Mouse (Mus musculus) megakaryocyte-erythroid progenitor cell, adult 5-6 weeks (primary cell): ENCODE data around the gene Tm4sf19. TPM values are rescaled to one million over a fixed set of nuclear protein-coding genes. Genes with fewer than 3 reads are reported as not detected.
A peak's percentile ranks its signal among the peaks of the same experiment; 100 is the strongest.
"Not testable (repeated sequence)": the region's sequence is repeated elsewhere in the genome, so short reads cannot be mapped to it uniquely, and the experiment has no call there.

Source experiments
- ATAC-seq: replicated peaks from 2 replicates; pipeline ENCODE4 v1.8.0; 2016; ENCODE audit warnings: mild to moderate bottlenecking, inconsistent platforms; ENCODE audit not compliant: severe bottlenecking, poor library complexity, low FRiP score, low TSS enrichment
- total RNA-seq, 2 experiments: library from RNA; stranded (forward) in 1 of 2; stranded (reverse) in 1 of 2; fragments of 200-1000, 215-1000 nt in 1 of 2; fragments of >200 nt in 1 of 2; fragmentation: Nextera tagmentation in 1 of 2; gene quantifications; 2 replicates each; pipeline ENCODE4 v1.2.3; 2014 to 2017

Gene Tm4sf19
- total RNA-seq, 2 experiments from 2014 or later: not detected

GRCm38 (mm10) chr16:32419517-32420483, 19.5 kb downstream of the Tm4sf19 start, which contains the start of gene Tctex1d2:
Gene Tctex1d2 (plus strand): TSS chr16:32419702.
- ATAC-seq: peak; percentile 98

- ATAC-seq: no peak
Measured at GRCm38 (mm10) chr16:32427506-32427905, 27.2 kb downstream of the Tm4sf19 start.

DNA sequence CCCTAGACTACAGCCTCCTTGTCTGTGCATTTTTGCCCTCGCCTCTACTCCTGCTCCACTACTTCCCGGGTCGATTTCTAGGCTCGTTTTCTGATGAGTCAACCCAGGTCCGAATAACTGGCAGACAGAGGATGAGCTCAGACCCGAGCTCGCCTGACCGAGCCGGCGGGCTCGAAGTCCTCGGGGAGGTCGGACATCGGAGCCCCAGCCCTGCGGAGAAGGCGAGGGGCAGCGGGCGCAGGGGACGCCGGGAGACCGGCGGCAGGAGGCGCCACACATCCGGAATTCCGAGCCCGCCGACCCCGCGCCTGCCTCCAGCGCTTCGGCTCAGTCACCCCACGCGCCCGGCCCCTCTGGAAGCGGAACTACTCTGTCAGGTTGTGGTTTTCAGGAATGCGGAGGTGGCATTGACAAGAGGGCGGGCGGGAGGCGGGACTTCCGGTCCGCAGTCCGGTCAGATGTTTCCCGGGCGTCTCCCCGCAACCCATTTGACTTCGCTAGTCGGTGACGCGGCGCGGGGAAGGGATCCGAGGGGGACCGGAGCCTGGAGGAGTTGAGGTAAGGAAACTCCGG, 30.3 kb downstream of the Tm4sf19 start, which contains the start of gene Pcyt1a:
TSS of gene Pcyt1a (plus strand) at position 448 of the 573 bp plus-strand sequence.
- peak; percentile 89 for ATAC-seq

DNA sequence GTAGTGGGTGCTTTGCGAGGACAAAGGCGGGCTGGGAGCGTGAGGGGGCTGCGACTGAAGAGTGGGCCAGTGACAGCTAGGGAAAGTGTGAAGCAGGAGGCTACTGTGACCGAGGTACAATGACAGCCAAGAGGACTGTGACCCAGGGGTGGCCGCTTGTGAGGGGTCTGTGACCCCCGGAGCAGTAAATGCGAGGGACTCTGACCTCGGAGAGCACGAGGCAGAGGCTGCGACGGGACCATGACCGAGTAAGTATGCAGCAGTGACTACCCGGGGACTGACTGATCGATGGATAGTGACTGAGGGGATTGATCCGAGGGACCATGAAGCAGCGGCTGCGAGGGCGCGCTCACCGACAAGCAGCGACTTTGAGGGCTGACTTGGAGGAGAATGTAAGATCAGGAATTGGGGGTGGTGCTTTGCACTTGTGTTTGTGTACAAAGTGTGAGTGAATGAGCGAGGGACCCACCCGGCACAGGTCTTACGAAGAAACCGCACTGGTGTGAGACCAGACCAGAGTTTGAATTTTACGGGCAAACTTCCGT, 30.8 kb downstream of the Tm4sf19 start:
- peak; percentile 67 for ATAC-seq

DNA sequence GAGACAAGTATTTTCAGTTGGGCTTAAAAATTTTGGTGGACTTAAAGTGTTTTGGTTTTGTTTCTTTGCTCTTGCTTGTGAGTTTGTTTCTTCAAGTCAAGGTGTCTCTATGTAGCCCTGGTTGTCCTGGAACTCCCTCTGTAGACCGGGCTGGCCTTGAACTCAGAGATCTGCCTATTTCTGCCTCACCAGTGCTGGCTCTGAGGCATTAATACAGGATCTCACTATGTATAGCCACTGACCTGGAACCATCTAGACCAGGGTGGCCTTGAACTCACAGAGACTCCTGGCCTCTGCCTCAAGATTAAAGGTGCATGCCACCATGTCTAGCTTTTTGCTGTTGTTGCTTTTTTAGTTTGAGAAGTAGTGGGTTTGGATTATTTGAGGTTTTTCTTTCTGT, 31.6 kb downstream of the Tm4sf19 start:
- no peak for ATAC-seq

- no peak for ATAC-seq
Measured at GRCm38 (mm10) chr16:32433138-32433537, 32.8 kb downstream of the Tm4sf19 start.

DNA sequence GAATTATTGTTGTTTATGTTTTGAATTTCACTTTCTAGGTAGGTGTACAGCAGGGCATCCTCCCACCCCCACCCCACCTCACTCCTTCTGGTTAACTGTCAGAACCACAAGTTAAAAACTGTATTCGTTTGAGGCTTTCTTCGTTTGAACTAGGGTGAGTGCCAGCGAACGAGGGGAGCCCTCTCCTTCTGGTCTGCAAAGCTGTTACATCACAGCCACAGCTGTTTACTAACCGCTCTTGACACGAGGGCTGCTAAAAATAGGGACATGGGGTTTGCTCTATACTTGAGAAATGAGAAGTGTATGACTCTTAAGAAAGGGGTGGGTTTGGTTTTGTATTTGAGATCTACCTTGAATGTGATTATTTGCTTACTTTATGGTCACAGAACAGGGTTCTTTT, 33.8 kb downstream of the Tm4sf19 start:
- ATAC-seq: no peak

GRCm38 (mm10) chr16:32434691-32435090, 34.4 kb downstream of the Tm4sf19 start:
- ATAC-seq: no peak

DNA sequence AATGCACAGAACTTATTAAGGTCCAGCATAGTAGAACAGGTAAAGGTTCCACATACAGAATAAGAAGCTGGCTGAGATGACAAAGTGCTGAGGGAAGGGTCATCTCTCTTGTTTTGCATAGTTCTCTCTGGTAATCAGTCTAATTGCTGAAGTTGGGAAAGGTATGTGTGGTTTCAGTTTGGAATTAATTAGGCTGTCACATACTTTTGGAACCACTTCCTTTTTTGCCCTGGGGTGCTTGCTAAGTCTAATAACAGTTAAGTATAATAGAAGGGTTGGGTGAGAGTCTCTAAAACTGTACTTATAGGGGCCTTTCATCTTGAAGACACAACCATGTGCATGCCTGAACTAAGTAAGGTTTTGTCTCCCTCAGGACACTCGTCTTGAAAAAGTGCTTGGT, 36.4 kb downstream of the Tm4sf19 start:
- no peak for ATAC-seq

DNA sequence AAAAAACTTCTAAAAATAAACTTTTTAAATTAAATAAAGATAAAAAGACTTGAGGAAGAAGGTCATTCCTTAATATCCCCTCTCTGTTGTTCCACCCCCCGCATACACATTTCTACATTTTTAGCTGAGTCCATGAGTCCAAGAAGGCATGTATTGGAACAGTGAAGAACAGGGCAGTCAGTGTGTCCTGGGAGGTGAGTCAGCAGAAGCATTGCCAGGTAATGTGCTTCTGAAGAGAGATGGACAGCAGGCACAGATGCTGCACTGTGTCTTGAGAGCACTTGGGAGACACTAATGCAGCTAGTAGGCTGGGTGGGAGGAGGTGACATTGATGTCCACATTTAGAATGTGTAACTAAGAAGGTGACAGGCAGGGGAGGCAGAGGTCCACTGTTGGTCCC, 37.0 kb downstream of the Tm4sf19 start:
- no peak for ATAC-seq

- no peak for ATAC-seq
Measured at GRCm38 (mm10) chr16:32441432-32441831, 41.1 kb downstream of the Tm4sf19 start.

DNA sequence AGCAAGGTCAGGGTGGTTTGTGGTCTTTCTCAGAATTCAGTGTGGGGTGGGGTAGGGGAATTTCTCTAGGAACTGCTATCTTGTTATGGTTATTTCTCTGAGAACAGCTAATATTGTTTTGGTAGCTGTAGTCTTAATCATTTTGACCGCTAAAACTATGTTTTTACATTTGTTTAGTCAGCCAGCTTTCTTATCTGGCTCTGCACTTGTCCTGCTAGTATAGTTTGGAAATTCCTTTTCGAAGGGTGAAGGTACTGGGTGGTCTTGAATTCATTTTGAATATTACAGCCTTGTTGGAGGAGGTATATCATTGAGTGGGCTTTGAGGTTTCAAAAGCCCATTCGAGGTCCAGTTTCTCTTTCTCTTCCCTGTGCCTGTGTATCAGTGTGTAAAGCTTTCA, 44.3 kb downstream of the Tm4sf19 start:
- ATAC-seq: not testable (repeated sequence)

- ATAC-seq: no peak
Measured at GRCm38 (mm10) chr16:32445558-32445957, 45.3 kb downstream of the Tm4sf19 start.

GRCm38 (mm10) chr16:32446563-32447138, 46.3 kb downstream of the Tm4sf19 start:
- no peak for ATAC-seq

DNA sequence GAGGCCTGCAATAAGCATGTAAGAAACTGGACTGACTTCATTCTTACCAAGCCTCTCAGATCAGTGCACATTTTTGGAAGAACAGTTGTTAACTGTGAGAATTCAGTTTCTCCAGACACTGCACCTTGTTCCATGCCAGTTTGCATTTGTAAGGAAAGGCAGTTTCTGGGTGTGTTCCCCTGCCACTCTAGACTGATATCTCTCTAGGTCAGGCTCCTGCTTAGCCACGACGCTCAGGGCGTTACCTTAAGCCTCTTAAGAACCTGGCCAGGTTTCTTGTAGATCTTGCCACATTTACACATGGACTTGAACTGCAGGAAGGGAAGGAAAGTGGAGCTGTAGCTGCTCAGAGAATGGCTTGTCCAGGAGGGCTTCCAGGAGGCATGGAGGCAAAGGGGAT, 49.4 kb downstream of the Tm4sf19 start:
- peak; percentile 92 for ATAC-seq

GRCm38 (mm10) chr16:32450133-32450532, 49.8 kb downstream of the Tm4sf19 start:
- no peak for ATAC-seq

DNA sequence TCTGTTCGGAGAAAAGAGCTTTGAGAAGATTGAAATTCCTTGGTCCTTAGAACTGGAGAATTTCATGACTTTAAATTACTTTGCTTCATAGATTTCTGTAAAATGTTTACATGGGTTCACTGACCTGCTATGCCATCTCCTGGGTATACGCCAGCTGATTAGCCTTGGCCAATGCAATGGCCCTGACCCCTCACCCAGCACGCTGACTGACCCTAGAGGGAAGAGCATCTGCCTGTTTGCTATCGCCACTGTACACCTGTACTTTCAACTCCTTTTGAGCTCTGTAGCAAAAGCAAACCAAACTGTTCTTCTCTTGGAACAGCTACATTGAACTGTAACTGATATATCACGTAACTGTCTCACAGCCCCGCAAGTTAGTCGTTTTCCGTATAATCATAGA, 52.8 kb downstream of the Tm4sf19 start:
- ATAC-seq: no peak

- no peak for ATAC-seq
Measured at GRCm38 (mm10) chr16:32454646-32455045, 54.3 kb downstream of the Tm4sf19 start.

DNA sequence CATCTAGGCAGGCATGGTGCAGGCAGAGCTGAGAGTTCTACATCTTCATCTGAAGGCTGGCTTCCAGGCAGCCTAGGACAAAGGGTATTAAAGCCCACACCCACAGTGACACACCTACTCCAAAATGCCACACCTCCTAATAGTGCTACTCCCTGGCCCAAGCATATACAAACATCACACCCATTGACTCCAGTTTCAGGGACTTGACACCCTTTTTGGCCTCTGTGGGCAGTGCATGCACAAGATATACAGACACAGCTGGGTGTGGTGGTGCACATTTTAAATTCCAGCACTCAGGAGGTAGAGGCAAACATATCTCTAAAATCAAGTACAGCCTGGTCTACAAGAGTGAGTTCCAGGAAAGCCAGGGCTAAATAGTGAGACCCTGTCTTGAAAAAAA, 55.8 kb downstream of the Tm4sf19 start:
- no peak for ATAC-seq

DNA sequence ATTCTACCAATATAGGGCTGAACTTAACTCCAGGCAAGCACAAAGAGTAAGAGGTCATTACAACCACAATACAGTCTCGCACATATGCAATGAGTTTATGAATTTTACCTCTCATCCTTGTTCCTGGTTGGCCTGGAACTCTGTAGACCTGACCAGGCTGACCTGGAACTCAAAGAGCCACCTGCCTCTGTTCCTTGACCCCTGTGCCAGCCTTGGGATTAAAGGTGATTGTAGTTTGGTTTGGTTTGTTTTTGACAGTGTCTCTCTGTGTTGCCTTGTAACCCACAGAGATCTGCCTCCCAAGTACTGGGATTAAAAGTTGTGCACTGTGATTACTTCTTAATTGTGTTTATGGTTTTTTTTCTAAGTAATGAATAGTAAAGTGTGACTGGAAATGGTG, 56.5 kb downstream of the Tm4sf19 start:
- no peak for ATAC-seq
